Mouse (Mus musculus) cerebellum, adult (tissue): ENCODE measurements around the gene Snx9.

Source experiments
- ATAC-seq: cut with Nextera tagmentation; 2 replicates; pipeline ENCODE4 v1.9.2; 2017; ENCODE audit warnings: mild to moderate bottlenecking, moderate library complexity, mixed read lengths; ENCODE audit not compliant: insufficient number of reproducible peaks, low FRiP score, low TSS enrichment

The Snx9 gene

GRCm38 (mm10) chr17:5805935-5806334, 35.2 kb upstream of the Snx9 start:
- ATAC-seq: no peak

- ATAC-seq: no peak
Observed at GRCm38 (mm10) chr17:5806823-5807222, 34.3 kb upstream of the Snx9 start.

- ATAC-seq: no peak
Observed at GRCm38 (mm10) chr17:5807847-5808386, 33.2 kb upstream of the Snx9 start.

GRCm38 (mm10) chr17:5813863-5814640, 27.1 kb upstream of the Snx9 start:
- no peak for ATAC-seq

- no peak for ATAC-seq
Observed at GRCm38 (mm10) chr17:5814641-5814920, 26.5 kb upstream of the Snx9 start.

GRCm38 (mm10) chr17:5817871-5818270, 23.3 kb upstream of the Snx9 start:
- no peak for ATAC-seq

GRCm38 (mm10) chr17:5819105-5819504, 22.0 kb upstream of the Snx9 start:
- ATAC-seq: no peak

- ATAC-seq: no peak
Observed at GRCm38 (mm10) chr17:5819799-5820201, 21.3 kb upstream of the Snx9 start.

GRCm38 (mm10) chr17:5822541-5822940, 18.6 kb upstream of the Snx9 start:
- ATAC-seq: no peak

- no peak for ATAC-seq
Observed at GRCm38 (mm10) chr17:5823032-5823431, 18.1 kb upstream of the Snx9 start.

GRCm38 (mm10) chr17:5827836-5828582, 13.1 kb upstream of the Snx9 start:
- no peak for ATAC-seq

- no peak for ATAC-seq
Observed at GRCm38 (mm10) chr17:5828583-5828836, 12.6 kb upstream of the Snx9 start.

GRCm38 (mm10) chr17:5828944-5829343, 12.2 kb upstream of the Snx9 start:
- no peak for ATAC-seq

GRCm38 (mm10) chr17:5829930-5830329, 11.2 kb upstream of the Snx9 start:
- no peak for ATAC-seq

GRCm38 (mm10) chr17:5830382-5830781, 10.7 kb upstream of the Snx9 start:
- ATAC-seq: no peak

- ATAC-seq: no peak
Observed at GRCm38 (mm10) chr17:5830832-5831231, 10.3 kb upstream of the Snx9 start.

- no peak for ATAC-seq
Observed at GRCm38 (mm10) chr17:5831257-5831806, 9.8 kb upstream of the Snx9 start.

GRCm38 (mm10) chr17:5834166-5834565, 7.0 kb upstream of the Snx9 start:
- ATAC-seq: no peak

- no peak for ATAC-seq
Observed at GRCm38 (mm10) chr17:5834798-5835328, 6.3 kb upstream of the Snx9 start.

- ATAC-seq: no peak
Observed at GRCm38 (mm10) chr17:5839549-5840240, 1.4 kb upstream of the Snx9 start.
